Mouse (Mus musculus): Measurements from ENCODE around the gene Prrc2c. TPM values are rescaled to one million over a fixed set of nuclear protein-coding genes. Genes with fewer than 3 reads are reported as not detected.

Gene Prrc2c
- polyA plus RNA-seq, 1 experiment from 2014 or later = 96.7 TPM

DNA sequence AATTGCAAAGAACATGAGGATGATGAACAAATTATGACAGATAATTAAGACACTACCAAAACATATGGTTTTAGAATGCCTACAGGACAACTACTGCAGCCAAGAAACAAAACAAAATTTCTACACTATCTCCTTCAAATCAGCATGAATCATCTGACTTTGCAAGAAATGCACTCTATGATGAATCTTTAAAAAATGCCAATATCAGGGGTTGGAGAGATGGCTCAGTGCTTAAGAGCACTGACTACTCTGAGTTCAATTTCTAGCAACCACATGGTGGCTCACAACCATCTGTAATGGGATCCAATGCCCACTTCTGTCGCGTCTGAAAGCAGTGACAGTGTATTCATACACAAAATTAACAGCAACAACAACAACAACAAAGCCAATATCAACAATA lies 46.6 kb downstream of the Prrc2c start:
- Histone ChIP-seq H3K4me2 (no peak overlapping the region), H3K36me3 (peaks cover 70% of the 10 kb centered on the region), H3K9me3 (replicated peaks) (no peaks in the 10 kb centered on the region), H3K27ac (ENCODE audit: poor library complexity, severe bottlenecking) (no peak overlapping the region), H3K27me3 (replicated peaks) (no peaks in the 10 kb centered on the region), H3K9ac (no peak overlapping the region), H3K4me3 (no peak overlapping the region), H3K4me1 (replicated peaks) (no peaks in the 10 kb centered on the region)
- 91% methylated on average over 2 of the region's 2 CpGs for WGBS
- no peak for ATAC-seq (ENCODE audit: insufficient number of reproducible peaks, low FRiP score)

DNA sequence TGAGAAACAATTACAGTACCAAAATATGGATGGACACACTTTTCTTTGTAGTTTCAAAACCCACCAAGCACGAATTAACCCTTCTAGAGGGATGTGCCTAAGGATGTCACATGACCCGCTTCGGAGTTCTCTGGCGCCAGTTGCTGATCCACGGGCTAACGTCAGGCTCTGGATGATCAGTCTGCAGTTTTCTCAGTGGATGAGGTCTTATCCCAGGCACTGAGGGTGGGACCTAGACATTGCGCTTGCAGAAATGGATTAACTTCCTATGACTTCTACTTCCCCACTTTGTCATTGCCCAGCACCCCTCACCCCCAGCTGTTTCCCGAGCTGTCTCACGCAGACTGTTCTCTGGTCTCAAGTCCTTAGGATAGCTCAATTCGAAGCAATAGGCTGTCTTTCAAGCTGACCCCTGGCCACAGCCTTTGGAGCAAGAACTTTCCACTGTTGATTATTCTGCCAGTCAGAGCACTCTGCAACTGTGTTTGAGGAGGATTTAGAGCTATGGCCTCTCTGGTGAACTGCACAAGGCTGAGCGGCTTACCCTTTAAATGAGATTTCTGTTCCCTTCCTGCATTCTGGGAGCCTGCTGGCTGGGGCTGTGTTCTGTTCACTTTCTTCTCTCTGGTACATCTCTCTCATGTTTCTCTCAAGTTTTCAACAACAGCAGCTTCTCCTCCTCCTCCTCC lies 74.7 kb downstream of the Prrc2c start:
- peak; percentile 73 for ATAC-seq (ENCODE audit: insufficient number of reproducible peaks, low FRiP score)
- Histone ChIP-seq H3K36me3 (peaks cover 16% of the 10 kb centered on the region), H3K27me3 (replicated peaks) (no peaks in the 10 kb centered on the region), H3K4me1 (replicated peaks) (0 out of 2 replicates have a peak, but pooled peaks cover 4% of the 10 kb centered on the region), H3K4me3 (peak overlapping the region; percentile 45), H3K4me2 (peak overlapping the region; percentile 74), H3K9ac (peak overlapping the region; percentile 58), H3K27ac (ENCODE audit: poor library complexity, severe bottlenecking) (no peak overlapping the region), H3K9me3 (replicated peaks) (no peaks in the 10 kb centered on the region)
- WGBS = 4% methylated on average over 11 of the region's 11 CpGs

DNA sequence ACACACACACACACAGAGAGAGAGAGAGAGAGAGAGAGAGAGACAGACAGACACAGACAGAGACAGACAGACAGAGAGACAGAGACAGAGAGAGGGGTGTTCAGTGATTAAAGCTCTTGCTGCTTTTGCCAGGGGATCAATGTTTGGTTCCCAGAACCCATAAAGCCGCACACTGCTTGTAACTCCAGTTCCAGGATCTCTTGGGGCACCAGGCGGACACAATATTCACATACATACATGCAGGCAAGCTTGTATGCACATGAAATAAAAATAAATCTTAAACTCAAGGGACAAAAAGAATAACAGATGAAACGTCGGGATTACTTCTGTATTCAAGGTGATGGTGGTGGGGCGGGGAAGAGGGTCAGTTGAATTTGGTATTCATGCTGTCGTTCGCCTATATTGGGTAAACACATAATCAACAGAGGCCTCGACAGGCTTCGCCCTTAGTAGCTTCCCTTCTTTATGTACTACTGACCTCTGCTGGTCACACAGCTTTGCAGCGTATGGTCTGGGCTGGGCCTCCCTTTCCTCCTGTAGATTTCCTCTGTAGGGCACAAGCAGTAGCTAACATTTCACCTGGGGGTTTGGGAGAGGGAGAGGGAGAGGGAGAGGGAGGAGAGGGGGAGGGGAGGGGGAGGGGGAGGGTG lies 75.4 kb downstream of the Prrc2c start:
- 13% methylated on average over 10 of the region's 10 CpGs for WGBS
- no peak overlapping the region for H3K27ac ChIP-seq (ENCODE audit: poor library complexity, severe bottlenecking)
- H3K27me3 ChIP-seq (replicated peaks) = no peaks in the 10 kb centered on the region
- peak overlapping the region; percentile 74 for H3K4me2 ChIP-seq
- peak overlapping the region; percentile 58 for H3K9ac ChIP-seq
- H3K9me3 ChIP-seq (replicated peaks) = no peaks in the 10 kb centered on the region
- 0 out of 2 replicates have a peak, but pooled peaks cover 4% of the 10 kb centered on the region for H3K4me1 ChIP-seq (replicated peaks)
- H3K4me3 ChIP-seq = peak overlapping the region; percentile 45
- peak; percentile 92 for ATAC-seq (ENCODE audit: insufficient number of reproducible peaks, low FRiP score)
- H3K36me3 ChIP-seq = peaks cover 12% of the 10 kb centered on the region; the same call in 1 of the 2 replicates

DNA sequence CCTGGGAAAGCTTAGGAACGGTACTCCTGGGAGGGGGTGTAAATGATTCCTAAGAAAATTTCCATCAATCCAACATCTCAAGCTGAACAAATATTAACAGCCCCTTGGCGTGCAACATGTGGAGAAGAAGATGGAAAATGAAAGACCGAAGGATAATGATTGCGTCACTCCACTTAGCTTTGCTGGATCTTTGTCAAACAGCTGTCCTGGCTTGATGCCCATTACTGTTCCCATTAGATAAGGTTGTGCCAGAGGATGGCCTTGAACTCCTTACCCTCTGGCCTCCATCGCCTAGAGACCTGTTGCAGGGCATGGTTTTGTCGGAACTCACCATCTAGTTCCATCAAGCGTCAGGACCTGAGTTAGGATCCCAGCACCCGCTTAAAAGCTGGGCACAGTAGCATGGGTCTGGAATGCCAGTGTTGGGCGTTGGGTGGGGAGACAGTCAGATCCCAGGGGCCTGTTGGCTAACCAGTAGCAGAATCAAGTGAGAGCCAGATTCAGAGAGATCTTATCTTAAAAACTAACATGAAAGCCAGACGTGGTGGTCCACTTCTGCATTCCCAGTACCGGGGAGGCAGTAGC lies 80.0 kb downstream of the Prrc2c start:
- no peak for ATAC-seq (ENCODE audit: insufficient number of reproducible peaks, low FRiP score)
- WGBS = 64% methylated on average over 11 of the region's 11 CpGs
- no peaks in the 10 kb centered on the region for H3K27me3 ChIP-seq (replicated peaks)
- H3K27ac ChIP-seq (ENCODE audit: poor library complexity, severe bottlenecking) = no peak overlapping the region
- no peaks in the 10 kb centered on the region for H3K9me3 ChIP-seq (replicated peaks)
- H3K9ac ChIP-seq = no peak overlapping the region
- no peaks in the 10 kb centered on the region for H3K4me1 ChIP-seq (replicated peaks)
- H3K4me2 ChIP-seq = no peak overlapping the region
- no peaks in the 10 kb centered on the region for H3K36me3 ChIP-seq
- no peak overlapping the region for H3K4me3 ChIP-seq

DNA sequence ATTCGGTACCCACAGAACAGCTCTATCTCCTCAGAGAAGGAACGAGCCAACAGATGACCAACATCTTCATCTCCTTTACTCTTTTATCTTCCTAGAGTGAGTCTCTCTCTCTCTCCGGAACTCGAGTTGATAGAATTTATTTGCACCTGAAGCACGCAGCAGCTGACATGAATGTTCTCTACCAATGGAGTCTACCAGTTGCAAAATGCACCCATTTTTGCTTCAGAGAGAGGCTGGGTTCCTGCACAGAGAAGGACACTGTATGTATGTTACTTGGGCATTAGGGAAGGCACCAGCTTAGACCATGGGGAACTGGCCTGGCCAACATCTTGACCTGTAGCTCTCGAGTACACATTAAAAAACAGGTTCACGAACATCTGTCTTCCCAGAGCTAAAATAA lies 82.2 kb downstream of the Prrc2c start, which contains the start of gene Myocos:
Myocos (minus strand) TSS at position 101 of the 400 bp plus-strand sequence.
- no peak within 1 kb of the TSS for H3K4me3 ChIP-seq
- H3K4me1 ChIP-seq (replicated peaks) = no peaks in the 10 kb centered on the region
- no peaks in the 10 kb centered on the region for H3K27me3 ChIP-seq (replicated peaks)
- H3K36me3 ChIP-seq = no peaks in the 10 kb centered on the region
- no peaks in the 10 kb centered on the region for H3K9me3 ChIP-seq (replicated peaks)
- no peak within 1 kb of the TSS for H3K27ac ChIP-seq (ENCODE audit: poor library complexity, severe bottlenecking)
- no peak within 1 kb of the TSS for H3K9ac ChIP-seq
- H3K4me2 ChIP-seq = no peak within 1 kb of the TSS
- 86% methylated on average over 7 of the region's 7 CpGs for WGBS
- ATAC-seq (ENCODE audit: insufficient number of reproducible peaks, low FRiP score) = no peak

DNA sequence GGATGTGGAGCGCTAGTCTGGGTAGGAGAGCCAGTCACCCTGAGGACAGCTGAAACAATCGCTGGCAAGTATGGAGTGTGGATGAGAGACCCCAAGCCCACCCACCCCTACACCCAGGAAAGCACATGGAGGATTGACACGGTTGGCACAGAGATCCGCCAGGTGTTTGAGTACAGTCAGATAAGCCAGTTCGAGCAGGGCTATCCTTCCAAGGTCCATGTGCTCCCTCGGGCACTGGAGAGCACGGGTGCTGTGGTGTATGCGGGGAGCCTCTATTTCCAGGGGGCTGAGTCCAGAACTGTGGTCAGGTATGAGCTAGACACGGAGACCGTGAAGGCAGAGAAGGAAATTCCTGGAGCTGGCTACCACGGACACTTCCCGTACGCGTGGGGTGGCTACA lies 91.9 kb downstream of the Prrc2c start:
- Histone ChIP-seq H3K36me3 (no peaks in the 10 kb centered on the region), H3K4me1 (replicated peaks) (no peaks in the 10 kb centered on the region), H3K9me3 (replicated peaks) (no peaks in the 10 kb centered on the region), H3K4me3 (no peak overlapping the region), H3K27ac (ENCODE audit: poor library complexity, severe bottlenecking) (no peak overlapping the region), H3K27me3 (replicated peaks) (no peaks in the 10 kb centered on the region), H3K4me2 (no peak overlapping the region), H3K9ac (no peak overlapping the region)
- no peak for ATAC-seq (ENCODE audit: insufficient number of reproducible peaks, low FRiP score)
- WGBS = 88% methylated on average over 14 of the region's 14 CpGs

DNA sequence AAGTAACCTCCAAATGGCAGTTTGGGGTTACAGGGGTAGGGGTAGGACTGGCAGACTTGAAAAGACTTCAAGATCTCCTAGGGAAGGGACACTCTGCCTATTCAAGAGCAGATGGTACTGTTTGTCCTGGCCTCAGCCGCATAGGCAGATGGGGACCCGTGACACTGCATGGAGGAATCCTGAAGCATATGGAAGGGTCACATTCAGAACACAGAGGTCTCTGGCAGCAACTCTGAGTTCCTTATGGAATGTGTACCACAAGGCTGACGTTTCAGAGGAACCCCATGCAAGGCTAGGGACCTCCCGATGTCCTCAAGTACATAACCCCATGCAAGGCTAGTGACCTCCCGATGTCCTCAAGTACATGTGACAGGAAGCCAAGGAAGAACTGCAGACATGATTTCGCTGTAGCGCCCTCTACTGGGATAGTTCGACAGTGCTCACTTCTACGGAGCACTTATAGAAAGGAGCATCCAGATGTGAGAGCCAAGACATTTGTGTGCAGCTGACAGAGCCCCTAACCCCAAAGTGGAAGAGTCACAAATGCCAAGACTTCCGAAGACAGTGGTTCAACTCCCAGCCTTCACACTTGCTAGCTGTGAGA lies 94.2 kb downstream of the Prrc2c start:
- no peak for ATAC-seq (ENCODE audit: insufficient number of reproducible peaks, low FRiP score)
- Histone ChIP-seq H3K4me2 (no peak overlapping the region), H3K36me3 (no peaks in the 10 kb centered on the region), H3K4me3 (no peak overlapping the region), H3K27me3 (replicated peaks) (no peaks in the 10 kb centered on the region), H3K9me3 (replicated peaks) (no peaks in the 10 kb centered on the region), H3K4me1 (replicated peaks) (no peaks in the 10 kb centered on the region), H3K27ac (ENCODE audit: poor library complexity, severe bottlenecking) (no peak overlapping the region), H3K9ac (no peak overlapping the region)
- WGBS = 73% methylated on average over 10 of the region's 10 CpGs

DNA sequence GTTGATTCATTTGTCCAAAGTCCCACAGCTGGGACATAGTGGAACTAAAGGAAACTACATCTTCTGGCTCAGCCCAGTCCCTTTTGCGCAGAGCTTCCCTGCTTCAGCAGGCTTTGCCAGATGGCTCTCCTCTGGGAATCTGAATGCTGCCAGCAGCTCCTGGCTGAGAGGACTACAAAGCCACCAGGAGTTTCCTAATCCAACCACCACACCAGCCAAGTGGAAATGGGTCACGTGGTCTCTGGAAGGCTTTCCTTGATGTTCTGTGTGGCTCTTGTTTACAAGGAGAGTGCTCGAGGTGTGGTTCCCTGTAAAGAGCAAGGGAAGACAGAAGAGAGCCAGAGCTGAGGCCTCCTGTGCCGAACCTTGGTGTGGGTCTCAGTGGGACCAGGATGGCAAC lies 96.6 kb downstream of the Prrc2c start:
- H3K4me1 ChIP-seq (replicated peaks) = no peaks in the 10 kb centered on the region
- WGBS = 43% methylated on average over 4 of the region's 4 CpGs
- H3K36me3 ChIP-seq = no peaks in the 10 kb centered on the region
- H3K4me3 ChIP-seq = no peak overlapping the region
- no peak overlapping the region for H3K4me2 ChIP-seq
- ATAC-seq (ENCODE audit: insufficient number of reproducible peaks, low FRiP score) = no peak
- no peaks in the 10 kb centered on the region for H3K27me3 ChIP-seq (replicated peaks)
- H3K9ac ChIP-seq = no peak overlapping the region
- no peak overlapping the region for H3K27ac ChIP-seq (ENCODE audit: poor library complexity, severe bottlenecking)
- no peaks in the 10 kb centered on the region for H3K9me3 ChIP-seq (replicated peaks)

DNA sequence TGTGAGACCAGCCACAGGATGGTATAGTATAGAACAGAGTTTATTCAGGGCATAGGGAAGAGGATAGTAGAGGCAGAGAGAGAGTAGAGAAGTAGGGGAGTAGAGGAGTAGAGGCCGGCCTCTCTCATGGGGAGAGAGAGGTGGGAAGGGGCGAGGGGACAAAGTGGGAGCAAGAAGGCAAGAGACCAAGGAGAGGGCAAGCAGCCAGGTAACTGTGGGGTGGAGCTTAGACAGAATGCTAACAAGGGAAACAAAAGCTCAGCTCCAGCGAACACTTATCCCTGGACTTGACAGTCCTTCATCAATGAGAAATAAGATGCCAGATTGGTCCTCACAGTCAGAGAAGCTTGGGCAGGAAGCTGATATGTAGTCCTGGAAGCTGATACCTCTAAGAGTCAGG lies 97.8 kb downstream of the Prrc2c start:
- ATAC-seq (ENCODE audit: insufficient number of reproducible peaks, low FRiP score) = no peak
- Histone ChIP-seq H3K36me3 (no peaks in the 10 kb centered on the region), H3K9me3 (replicated peaks) (no peaks in the 10 kb centered on the region), H3K4me1 (replicated peaks) (no peaks in the 10 kb centered on the region), H3K4me2 (no peak overlapping the region), H3K9ac (no peak overlapping the region), H3K4me3 (no peak overlapping the region), H3K27ac (ENCODE audit: poor library complexity, severe bottlenecking) (no peak overlapping the region), H3K27me3 (replicated peaks) (no peaks in the 10 kb centered on the region)
- 74% methylated on average over 3 of the region's 3 CpGs for WGBS

DNA sequence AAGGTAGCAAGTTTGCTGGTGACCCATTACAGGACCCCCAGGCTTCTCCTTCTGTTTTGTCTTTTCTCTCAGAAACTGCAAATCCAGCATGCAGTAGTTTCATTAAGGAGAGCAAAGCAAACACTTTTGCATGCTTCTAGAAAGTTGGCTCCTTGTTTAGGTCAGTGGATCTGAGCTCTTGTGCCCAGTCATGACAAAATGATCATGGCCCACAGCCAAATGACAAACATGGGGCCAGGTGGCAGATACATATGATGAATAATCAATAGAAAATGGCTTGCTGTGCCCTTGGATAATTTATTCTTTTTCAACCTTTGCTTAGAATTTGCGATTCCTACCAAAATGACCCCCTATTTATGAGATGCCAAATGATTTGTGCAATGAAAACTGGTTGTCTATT lies 100.5 kb downstream of the Prrc2c start:
- H3K36me3 ChIP-seq = no peaks in the 10 kb centered on the region
- 82% methylated on average over 1 of the region's 1 CpGs for WGBS
- no peaks in the 10 kb centered on the region for H3K4me1 ChIP-seq (replicated peaks)

DNA sequence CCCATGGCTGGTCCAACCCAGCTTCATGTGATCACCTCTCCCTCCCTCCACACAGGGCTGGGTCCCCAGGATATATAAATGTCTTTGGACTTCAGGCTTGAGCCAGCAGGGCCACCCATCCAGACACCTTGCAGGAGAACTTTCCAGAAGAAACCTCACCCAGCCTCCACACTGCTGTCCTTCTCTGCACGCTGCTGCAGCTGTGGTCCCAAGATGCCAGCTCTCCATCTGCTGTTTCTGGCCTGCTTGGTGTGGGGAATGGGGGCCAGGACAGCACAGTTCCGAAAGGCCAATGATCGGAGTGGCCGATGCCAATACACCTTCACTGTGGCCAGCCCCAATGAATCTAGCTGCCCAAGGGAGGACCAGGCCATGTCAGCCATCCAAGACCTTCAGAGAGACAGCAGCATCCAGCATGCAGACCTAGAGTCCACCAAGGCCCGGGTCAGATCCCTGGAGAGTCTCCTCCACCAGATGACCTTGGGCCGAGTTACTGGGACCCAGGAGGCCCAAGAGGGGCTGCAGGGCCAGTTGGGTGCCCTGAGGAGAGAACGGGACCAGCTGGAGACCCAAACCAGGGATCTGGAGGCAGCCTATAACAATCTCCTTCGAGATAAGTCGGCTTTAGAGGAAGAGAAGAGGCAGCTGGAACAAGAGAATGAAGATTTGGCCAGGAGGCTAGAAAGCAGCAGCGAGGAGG lies 101.2 kb downstream of the Prrc2c start, which contains the start of gene Myoc:
Myoc (plus strand) TSS at position 105 of the 700 bp plus-strand sequence.
- no peak within 1 kb of the TSS for H3K27ac ChIP-seq (ENCODE audit: poor library complexity, severe bottlenecking)
- H3K27me3 ChIP-seq (replicated peaks) = no peaks in the 10 kb centered on the region
- no peak within 1 kb of the TSS for H3K4me2 ChIP-seq
- no peak for ATAC-seq (ENCODE audit: insufficient number of reproducible peaks, low FRiP score)
- no peak within 1 kb of the TSS for H3K9ac ChIP-seq
- H3K4me3 ChIP-seq = no peak within 1 kb of the TSS
- no peaks in the 10 kb centered on the region for H3K4me1 ChIP-seq (replicated peaks)
- no peaks in the 10 kb centered on the region for H3K36me3 ChIP-seq
- H3K9me3 ChIP-seq (replicated peaks) = no peaks in the 10 kb centered on the region; the same call in 1 of the 2 replicates
- 75% methylated on average over 10 of the region's 10 CpGs for WGBS

More for the DNA sequence above, 100.5 kb downstream of the Prrc2c start:
- Histone ChIP-seq H3K9ac (no peak overlapping the region), H3K4me2 (no peak overlapping the region), H3K9me3 (replicated peaks) (no peaks in the 10 kb centered on the region), H3K27ac (ENCODE audit: poor library complexity, severe bottlenecking) (no peak overlapping the region), H3K27me3 (replicated peaks) (no peaks in the 10 kb centered on the region), H3K4me3 (no peak overlapping the region)
- no peak for ATAC-seq (ENCODE audit: insufficient number of reproducible peaks, low FRiP score)

All from heart, embryonic 12.5 days (tissue).